Mouse (Mus musculus) T-cell, adult 2 months (primary cell): ENCODE measurements around the gene Pon2.
"Not testable (repeated sequence)": the region's sequence is repeated elsewhere in the genome, so short reads cannot be mapped to it uniquely, and the experiment has no call there.

ENCODE experiments used
- DNase-seq: peaks from one replicate; pipeline ENCODE4 v3.0.0; 2022; ENCODE audit warnings: low spot score

Pon2 gene

GRCm38 (mm10) chr6:5223551-5223950 lies 74.7 kb downstream of the Pon2 start:
- not testable (repeated sequence) for DNase-seq

DNA sequence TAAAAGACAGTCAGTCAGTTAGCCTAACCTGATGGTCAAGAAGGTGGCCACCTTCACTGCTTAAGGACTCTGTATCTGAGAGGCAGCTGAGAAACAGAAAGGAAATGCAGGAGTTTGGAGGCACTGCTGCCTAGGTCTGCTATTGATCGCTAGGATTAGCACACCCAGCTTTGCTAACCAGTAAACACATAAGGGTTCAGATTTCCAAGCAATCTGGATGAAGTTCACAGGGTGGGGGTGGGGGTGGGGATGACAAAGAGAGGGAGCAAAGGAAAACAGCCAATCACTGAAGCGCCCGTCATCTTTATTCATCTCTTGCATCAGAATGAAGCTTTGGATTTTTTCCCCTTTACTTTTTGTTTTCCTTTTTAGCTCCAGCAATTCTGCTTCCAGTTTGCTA lies 76.2 kb downstream of the Pon2 start:
- no peak for DNase-seq

DNA sequence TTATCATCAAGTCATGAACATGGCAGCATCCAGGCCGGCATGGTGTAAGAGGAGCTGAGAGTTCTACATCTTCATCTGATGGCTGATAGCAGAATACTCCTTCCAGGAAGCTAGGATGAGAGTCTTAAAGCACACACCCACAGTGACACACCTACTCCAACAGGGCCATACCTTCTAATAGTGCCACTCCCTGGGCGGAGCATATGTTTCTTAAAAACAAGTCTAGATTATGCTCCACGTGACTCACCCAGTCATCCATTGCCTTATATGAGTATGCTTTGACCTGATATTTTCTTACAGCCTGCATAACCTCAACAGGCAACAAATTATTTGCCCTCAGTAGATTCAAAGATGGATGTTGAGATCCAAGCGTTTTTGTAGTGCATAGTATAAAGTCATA lies 80.1 kb downstream of the Pon2 start:
- no peak for DNase-seq
